Comparison of ENCODE assay signal across 8 mouse cellular contexts in genomic region chr3:53040593-53041410, GRCm38 (mm10). TPM values are rescaled to one million over a fixed set of nuclear protein-coding genes. Genes with fewer than 3 reads are reported as not detected.
DNase-seq lines count a peak whose midpoint lies in the region; ATAC-seq and TF ChIP-seq lines count a peak whose summit lies in the region.

No protein-coding gene starts in this region.

- H3K9ac ChIP-seq in hindbrain, embryonic 12.5 days = peak overlapping the region; percentile 67
- H3K9ac ChIP-seq in midbrain, embryonic 12.5 days (replicated peaks) = peak overlapping the region; percentile 73

- peak; percentile 17; the same call in 1 of the 2 replicates for ATAC-seq in common myeloid progenitor, adult 5-6 weeks (replicated peaks; ENCODE audit: low read depth, poor library complexity, severe bottlenecking)
- ATAC-seq in hindbrain, embryonic 12.5 days (ENCODE audit: low FRiP score) = 0 out of 2 replicates have a peak, but pooled peaks have one; percentile 1
- peak; percentile 61; the same call in 1 of the 2 replicates for ATAC-seq in midbrain, embryonic 12.5 days (ENCODE audit: low FRiP score, low read depth)

- H3K27me3 ChIP-seq in kidney, adult 2 months (replicated peaks; ENCODE audit: control insufficient read depth, insufficient read depth, low read length) = no peaks in the 10 kb centered on the region
- H3K27me3 ChIP-seq in hindbrain, embryonic 12.5 days = peaks cover 6% of the 10 kb centered on the region; the same call in 1 of the 2 replicates
- peaks cover 24% of the 10 kb centered on the region for H3K27me3 ChIP-seq in midbrain, embryonic 12.5 days

- WGBS in kidney, adult 2 months = 15% methylated on average over 16 of the region's 17 CpGs
- WGBS in hindbrain, embryonic 12.5 days = 5% methylated on average over 17 of the region's 17 CpGs
- WGBS in midbrain, embryonic 12.5 days = 6% methylated on average over 17 of the region's 17 CpGs

- H3K27ac ChIP-seq in kidney, adult 2 months (ENCODE audit: insufficient read depth, low read depth, low read length) = no peak overlapping the region
- H3K27ac ChIP-seq in hindbrain, embryonic 12.5 days = no peak overlapping the region
- H3K27ac ChIP-seq in midbrain, embryonic 12.5 days (replicated peaks) = peak overlapping the region; percentile 64

- no peak for DNase-seq in kidney, adult 2 months
- DNase-seq in kidney, postnatal 10 days = no peak
- DNase-seq in urinary bladder, postnatal 25 days (ENCODE audit: low spot score) = no peak
- no peak for DNase-seq in gastrocnemius, adult 8-10 months (ENCODE audit: low spot score in 2 of 2)
- no peak for DNase-seq in kidney, postnatal 25 days

- no peak for TF ChIP-seq CTCF in kidney, adult 2 months (conservative IDR thresholded peaks at IDR 0.05; ENCODE audit: insufficient read depth, insufficient read length, low read depth, low read length)

- no peaks in the 10 kb centered on the region for H3K4me1 ChIP-seq in kidney, adult 2 months (ENCODE audit: control insufficient read depth, insufficient read depth, low read length)
- H3K4me1 ChIP-seq in hindbrain, embryonic 12.5 days = peaks cover 24% of the 10 kb centered on the region
- H3K4me1 ChIP-seq in midbrain, embryonic 12.5 days = peaks cover 17% of the 10 kb centered on the region; the same call in 1 of the 2 replicates

- no peaks in the 10 kb centered on the region for H3K9me3 ChIP-seq in hindbrain, embryonic 12.5 days (replicated peaks)
- no peaks in the 10 kb centered on the region for H3K9me3 ChIP-seq in midbrain, embryonic 12.5 days

- H3K36me3 ChIP-seq in kidney, adult 2 months (ENCODE audit: control insufficient read depth, insufficient read depth, low read length) = no peaks in the 10 kb centered on the region
- H3K36me3 ChIP-seq in hindbrain, embryonic 12.5 days = no peaks in the 10 kb centered on the region
- no peaks in the 10 kb centered on the region for H3K36me3 ChIP-seq in midbrain, embryonic 12.5 days

- H3K4me2 ChIP-seq in hindbrain, embryonic 12.5 days (replicated peaks) = peak overlapping the region; percentile 64
- H3K4me2 ChIP-seq in midbrain, embryonic 12.5 days (replicated peaks) = peak overlapping the region; percentile 84

- no peak for TF ChIP-seq POLR2A in kidney, adult 2 months (IDR thresholded peaks at IDR 0.05; ENCODE audit: low read depth, low read length)

- peak overlapping the region; percentile 54 for H3K4me3 ChIP-seq in kidney, adult 2 months (ENCODE audit: insufficient read depth, low read depth, low read length)
- peak overlapping the region; percentile 66 for H3K4me3 ChIP-seq in hindbrain, embryonic 12.5 days
- peak overlapping the region; percentile 74 for H3K4me3 ChIP-seq in midbrain, embryonic 12.5 days

RNA-seq across cellular contexts. Expression of gene Lhfp, which starts 0.5 kb away (rescaled TPM):
- polyA plus RNA-seq in kidney, adult 2 months (2012; rRNA removed) = 43.7 and 47.7 TPM in 2 replicates
- total RNA-seq in common myeloid progenitor, adult 5-6 weeks (2017) = 1.9 TPM in 1 of 2 replicates, not detected in the other
- 62.1 and 64.2 TPM in 2 replicates for polyA plus RNA-seq in hindbrain, embryonic 12.5 days (2016; fragmentation: Nextera tagmentation; extraction: Ambion mirVana)
- polyA plus RNA-seq in midbrain, embryonic 12.5 days (2016; fragmentation: Nextera tagmentation; extraction: Ambion mirVana) = 41.9 and 49.4 TPM in 2 replicates
- 10 to 100 TPM in 1 of 4 experiments, 1 to 10 TPM in 3; 5.4 to 10.3 (median 7.5) TPM for total RNA-seq in gastrocnemius, adult 8-10 months (2022)

RNA-seq across cellular contexts. Expression of gene Cog6, which starts 23.8 kb away (rescaled TPM):
- 21.5 and 22.2 TPM in 2 replicates for polyA plus RNA-seq in kidney, adult 2 months (2012; rRNA removed)
- total RNA-seq in common myeloid progenitor, adult 5-6 weeks (2017) = 18.2 and 19.5 TPM in 2 replicates
- polyA plus RNA-seq in hindbrain, embryonic 12.5 days (2016; fragmentation: Nextera tagmentation; extraction: Ambion mirVana) = 57.3 and 59.5 TPM in 2 replicates
- polyA plus RNA-seq in midbrain, embryonic 12.5 days (2016; fragmentation: Nextera tagmentation; extraction: Ambion mirVana) = 58.6 and 58.7 TPM in 2 replicates
- total RNA-seq in gastrocnemius, adult 8-10 months (2022) = 10 to 100 TPM; 37.9 to 50.6 (median 45.6) TPM

Comparison
In these comparisons a context has a peak if more than half of its experiments do, and no peak if none do; other contexts are left out.
1. ATAC-seq: peak in every context shown above with its lines; median percentile 61 in midbrain, embryonic 12.5 days; 17 in common myeloid progenitor, adult 5-6 weeks; 1 in hindbrain, embryonic 12.5 days.